Mouse (Mus musculus) left cerebral cortex, adult 2 months (tissue): Measurements from ENCODE around the gene Ckb. TPM values are rescaled to one million over a fixed set of nuclear protein-coding genes. Genes with fewer than 3 reads are reported as not detected.

Experiments
- DNase-seq, 2 experiments: peaks; one replicate each; pipeline ENCODE4 v3.0.0; 2021 to 2022; ENCODE audit warnings: low spot score in 2 of 2, mixed read lengths in 1 of 2; ENCODE audit errors: extremely low spot score in 1 of 2
- H3K27ac ChIP-seq: fragments of 200-600 bp; 2 replicates; pipeline ENCODE4 v1.8.1; 2022
- H3K4me3 ChIP-seq: fragments of 200-600 bp; 2 replicates; pipeline ENCODE4 v1.8.1; 2022
- CTCF ChIP-seq: fragments of 200-600 bp; IDR thresholded peaks from 2 replicates; pipeline ENCODE4 v1.8.1; 2022; ENCODE audit warnings: antibody characterized with exemption, mild to moderate bottlenecking, moderate library complexity
- intact Hi-C: fragments of 180-260 bp; cut with DNase I; formaldehyde crosslinking; loops from one replicate; pipeline ENCODE4 v1.15.1; 2025
- total RNA-seq, 2 experiments: library from RNA; stranded (reverse); gene quantifications; 2 replicates each; pipeline ENCODE4 v1.2.3; 2021

The Ckb gene
- total RNA-seq, 2 experiments from 2014 or later, result 1,837 to 1,872 TPM

- intact Hi-C loops, result no loop called here
- Histone ChIP-seq H3K27ac (no peak overlapping the region), H3K4me3 (no peak overlapping the region)
- no peak for TF ChIP-seq CTCF
- no peak for DNase-seq
Measured at GRCm38 (mm10) chr12:111703301-111703700, 31.2 kb upstream of the Ckb start.

- intact Hi-C loops, result no loop called here
- H3K4me3 ChIP-seq, result no peak overlapping the region
- peak in 1 of 2 experiments; percentile 60 for DNase-seq
Measured at GRCm38 (mm10) chr12:111700920-111701458, 28.9 kb upstream of the Ckb start.

GRCm38 (mm10) chr12:111699542-111699941 is 27.4 kb upstream of the Ckb start:
- Histone ChIP-seq H3K27ac (peak overlapping the region; percentile 83), H3K4me3 (no peak overlapping the region)
- TF ChIP-seq CTCF, result no peak
- no peak for DNase-seq
- intact Hi-C loops, result no loop called here

More at GRCm38 (mm10) chr12:111700920-111701458, 28.9 kb upstream of the Ckb start:
- TF ChIP-seq CTCF, result no peak
- peak overlapping the region; percentile 82 for H3K27ac ChIP-seq

- DNase-seq, result no peak
- Histone ChIP-seq H3K4me3 (no peak overlapping the region), H3K27ac (peak overlapping the region; percentile 83)
- TF ChIP-seq CTCF, result no peak
- intact Hi-C loops, result no loop called here
Measured at GRCm38 (mm10) chr12:111698346-111698913, 26.3 kb upstream of the Ckb start.

GRCm38 (mm10) chr12:111697708-111698107 is 25.6 kb upstream of the Ckb start:
- Histone ChIP-seq H3K4me3 (no peak overlapping the region), H3K27ac (peak overlapping the region; percentile 83)
- intact Hi-C loops, result no loop called here
- TF ChIP-seq CTCF, result no peak
- DNase-seq, result no peak

- intact Hi-C loops, result loop anchor here (1.0 kb wide), 2 partner anchors 28 to 43 kb away; no protein-coding TSS in a partner anchor
- DNase-seq, result peak; percentile 76 to 77
- H3K4me3 ChIP-seq, result no peak overlapping the region
- TF ChIP-seq CTCF, result peak; percentile 79
- peak overlapping the region; percentile 91 for H3K27ac ChIP-seq
Measured at GRCm38 (mm10) chr12:111696239-111696638, 24.1 kb upstream of the Ckb start.

- no peak for TF ChIP-seq CTCF
- DNase-seq, result peak in 1 of 2 experiments; percentile 61
- intact Hi-C loops, result loop anchor here (1.0 kb wide), 1 partner anchor 23 kb away; the partner anchor contains the start of gene Ckb
Measured at GRCm38 (mm10) chr12:111694880-111695804, 23.0 kb upstream of the Ckb start.

GRCm38 (mm10) chr12:111694271-111694781 is 22.2 kb upstream of the Ckb start:
- Histone ChIP-seq H3K27ac (peak overlapping the region; percentile 91), H3K4me3 (no peak overlapping the region)
- intact Hi-C loops, result loop anchor here (1.0 kb wide), 1 partner anchor 22 kb away; the partner anchor contains the start of gene Ckb
- peak in 1 of 2 experiments; percentile 57 for DNase-seq
- TF ChIP-seq CTCF, result no peak

More at GRCm38 (mm10) chr12:111694880-111695804, 23.0 kb upstream of the Ckb start:
- peak overlapping the region; percentile 91 for H3K27ac ChIP-seq
- H3K4me3 ChIP-seq, result no peak overlapping the region

- intact Hi-C loops, result loop anchor here (1.0 kb wide), 1 partner anchor 21 kb away; the partner anchor contains the start of gene Ckb
- Histone ChIP-seq H3K4me3 (no peak overlapping the region), H3K27ac (peak overlapping the region; percentile 91)
- DNase-seq, result peak in 1 of 2 experiments; percentile 77
- no peak for TF ChIP-seq CTCF
Measured at GRCm38 (mm10) chr12:111693341-111694270, 21.5 kb upstream of the Ckb start.

GRCm38 (mm10) chr12:111692899-111693298 is 20.8 kb upstream of the Ckb start:
- Histone ChIP-seq H3K27ac (peak overlapping the region; percentile 91), H3K4me3 (no peak overlapping the region)
- DNase-seq, result no peak
- intact Hi-C loops, result no loop called here
- no peak for TF ChIP-seq CTCF
